Mouse (Mus musculus) cerebellum, adult 9-11 months (tissue): ENCODE data around the gene 1700019N19Rik.

Experiments
- DNase-seq: peaks from one replicate; pipeline ENCODE4 v3.0.0; 2022

The 1700019N19Rik gene

DNA sequence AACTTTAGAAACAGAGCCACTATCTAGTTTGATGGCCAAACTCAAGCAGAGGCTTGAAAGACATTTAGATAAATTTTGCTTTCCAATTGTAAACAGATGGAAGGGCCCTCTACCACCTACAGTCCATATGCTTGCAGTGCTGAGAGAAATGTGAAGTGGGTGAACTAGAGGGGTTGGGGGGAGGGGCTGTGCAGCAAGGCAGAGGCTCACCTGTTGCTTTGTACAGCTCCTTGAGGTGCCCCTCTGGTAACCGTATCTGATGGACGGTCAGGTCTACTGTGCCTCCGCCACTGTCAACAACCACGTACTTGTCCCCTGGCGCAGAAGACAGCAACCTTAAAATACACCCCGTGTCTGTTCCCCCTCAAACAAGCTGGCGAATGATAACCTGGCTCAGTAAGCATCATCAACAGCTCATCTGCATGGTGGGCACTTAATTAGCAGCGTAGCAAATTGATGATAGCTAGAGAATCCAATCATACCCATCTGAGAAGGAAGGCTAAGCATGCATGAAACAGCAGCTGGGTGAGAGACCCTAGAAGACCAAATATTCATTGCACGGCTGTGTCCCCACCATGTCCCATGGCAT, 11.0 kb upstream of the 1700019N19Rik start:
- DNase-seq, result no peak

DNA sequence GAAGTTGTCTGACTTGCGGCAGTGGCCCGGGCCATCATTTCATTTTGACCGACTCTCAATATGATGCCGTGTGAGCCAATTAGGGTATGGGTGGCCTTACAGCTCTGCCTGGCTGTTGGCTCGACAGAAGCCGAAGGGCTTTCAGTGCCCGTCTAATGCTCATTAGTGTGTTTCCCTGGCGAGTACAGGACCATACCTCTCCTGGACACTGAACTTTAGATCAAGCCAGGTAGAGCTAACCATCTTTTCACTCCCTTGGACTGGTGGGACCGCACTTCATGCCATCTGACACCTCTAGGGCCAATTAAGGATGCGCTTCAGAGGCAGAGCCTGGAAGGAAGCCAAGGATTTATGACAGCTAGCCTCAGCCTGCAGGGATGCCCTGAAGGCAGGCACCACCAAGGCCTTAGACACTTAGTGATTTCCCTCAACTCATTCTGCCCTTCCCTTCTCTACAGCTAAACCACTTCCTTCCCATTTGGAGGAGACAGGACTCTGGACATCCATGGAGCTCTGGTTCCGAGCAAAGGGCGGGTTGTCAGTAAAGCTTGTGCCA, 931 bp upstream of the 1700019N19Rik start:
- no peak for DNase-seq

DNA sequence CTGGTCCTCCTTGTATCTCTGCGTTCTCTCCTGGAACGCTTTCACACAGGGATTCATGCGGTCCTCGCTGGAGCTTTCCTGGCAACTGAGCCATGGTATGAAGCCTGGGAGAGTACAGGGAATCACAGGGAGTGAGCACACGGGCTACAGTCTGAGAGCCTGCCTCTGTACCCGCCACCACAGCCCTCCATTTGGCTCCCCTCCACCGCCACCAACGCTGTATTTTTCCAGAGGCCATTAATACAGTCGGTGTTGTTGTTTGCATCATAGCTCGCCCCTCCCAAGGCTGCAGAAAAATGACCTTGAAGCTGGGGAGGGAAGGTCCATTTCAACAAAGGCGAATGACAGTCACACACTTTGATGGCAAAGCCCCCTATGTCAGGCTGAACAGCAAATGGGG, 5.1 kb downstream of the 1700019N19Rik start:
- no peak for DNase-seq

DNA sequence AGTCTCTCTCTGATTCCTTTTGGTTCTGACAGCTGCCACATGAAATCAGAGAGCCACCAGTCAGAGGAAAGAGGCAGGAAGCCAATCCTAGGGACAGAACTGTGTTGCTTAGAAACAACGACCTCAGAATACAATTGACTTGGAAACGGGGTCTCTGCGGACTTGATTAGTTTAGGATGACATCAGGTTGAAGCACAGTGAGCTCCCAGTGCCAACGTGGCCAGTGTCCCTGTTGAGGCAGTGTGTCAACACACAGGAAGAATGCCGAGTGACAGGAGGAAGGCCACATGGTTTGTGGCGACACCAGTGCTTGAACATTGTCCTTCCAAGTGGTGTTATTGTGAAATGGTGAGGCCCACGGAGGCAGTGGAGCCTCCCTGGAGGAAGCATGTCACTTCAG, 10.3 kb downstream of the 1700019N19Rik start:
- DNase-seq, result no peak

DNA sequence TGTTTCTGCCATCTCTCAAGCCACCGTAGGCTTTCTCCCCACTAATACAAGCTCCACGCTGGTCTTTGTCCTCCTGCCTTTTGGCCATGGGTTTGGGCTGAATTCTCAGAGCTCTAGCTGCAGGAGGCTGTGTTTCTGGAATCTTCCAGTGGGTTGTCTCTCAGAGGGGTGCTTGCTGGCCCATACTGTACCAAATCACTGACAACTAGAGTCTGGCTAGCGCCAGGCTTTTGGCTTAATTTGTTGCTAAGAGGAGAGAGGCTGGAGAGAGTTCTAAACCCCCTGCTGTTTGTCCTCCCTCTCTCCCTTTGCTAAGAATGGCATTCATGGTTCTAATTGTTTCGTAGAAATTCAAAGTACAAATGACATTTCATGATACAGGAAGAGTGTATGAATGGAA, 12.7 kb downstream of the 1700019N19Rik start:
- no peak for DNase-seq

- no peak for DNase-seq
Observed at GRCm38 (mm10) chr19:58776461-58776860, 17.8 kb downstream of the 1700019N19Rik start.

GRCm38 (mm10) chr19:58767329-58767728, 26.9 kb downstream of the 1700019N19Rik start:
- DNase-seq, result no peak

GRCm38 (mm10) chr19:58762848-58763541, 31.3 kb downstream of the 1700019N19Rik start:
- DNase-seq, result peak; percentile 12

GRCm38 (mm10) chr19:58762316-58762715, 31.9 kb downstream of the 1700019N19Rik start:
- no peak for DNase-seq

DNA sequence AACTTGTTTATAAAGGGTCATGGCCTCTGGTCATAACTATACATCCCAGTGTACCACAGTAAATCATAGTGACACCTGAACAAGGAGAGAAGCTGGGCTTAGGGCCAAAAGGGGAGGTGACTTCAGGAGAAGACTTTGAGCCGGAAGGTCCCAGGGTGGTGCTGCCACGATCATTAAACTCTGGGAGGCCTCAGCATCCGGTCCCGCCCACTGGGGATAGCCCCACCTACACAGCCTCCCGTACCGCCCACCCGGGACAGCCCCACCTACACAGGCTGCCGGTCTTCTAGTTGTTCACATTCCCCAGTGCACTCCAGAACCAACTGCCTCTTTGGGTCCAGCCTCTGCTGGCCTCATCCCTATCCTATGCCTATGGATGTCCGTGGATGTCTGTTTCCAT, 34.8 kb downstream of the 1700019N19Rik start, which contains the start of gene Pnliprp2:
Pnliprp2 (plus strand) TSS at position 297 of the 400 bp plus-strand sequence.
- no peak for DNase-seq

GRCm38 (mm10) chr19:58758871-58759270, 35.4 kb downstream of the 1700019N19Rik start:
- DNase-seq, result no peak

GRCm38 (mm10) chr19:58751504-58751903, 42.8 kb downstream of the 1700019N19Rik start:
- no peak for DNase-seq

- no peak for DNase-seq
Observed at GRCm38 (mm10) chr19:58750822-58751221, 43.4 kb downstream of the 1700019N19Rik start.

GRCm38 (mm10) chr19:58747498-58748000, 46.7 kb downstream of the 1700019N19Rik start:
- DNase-seq, result no peak

GRCm38 (mm10) chr19:58743736-58744135, 50.5 kb downstream of the 1700019N19Rik start:
- DNase-seq, result no peak

- DNase-seq, result no peak
Observed at GRCm38 (mm10) chr19:58742711-58743110, 51.5 kb downstream of the 1700019N19Rik start.

DNA sequence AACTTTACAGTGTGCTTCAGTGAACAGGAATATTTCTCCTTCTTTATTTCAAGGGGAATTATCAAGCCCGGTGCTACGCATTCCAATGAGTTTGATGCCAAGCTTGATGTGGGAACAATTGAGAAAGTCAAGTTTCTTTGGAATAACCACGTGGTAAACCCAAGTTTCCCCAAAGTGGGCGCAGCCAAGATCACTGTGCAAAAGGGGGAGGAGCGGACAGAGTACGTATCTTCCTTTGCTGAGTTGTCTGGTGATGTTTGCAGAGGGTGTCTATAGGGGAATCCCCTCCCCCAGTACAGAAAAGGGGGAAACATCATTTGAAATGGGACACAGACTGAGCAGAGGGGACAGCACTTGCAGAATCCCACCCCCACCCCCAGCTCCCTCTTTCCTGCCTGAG, 53.2 kb downstream of the 1700019N19Rik start:
- no peak for DNase-seq

DNA sequence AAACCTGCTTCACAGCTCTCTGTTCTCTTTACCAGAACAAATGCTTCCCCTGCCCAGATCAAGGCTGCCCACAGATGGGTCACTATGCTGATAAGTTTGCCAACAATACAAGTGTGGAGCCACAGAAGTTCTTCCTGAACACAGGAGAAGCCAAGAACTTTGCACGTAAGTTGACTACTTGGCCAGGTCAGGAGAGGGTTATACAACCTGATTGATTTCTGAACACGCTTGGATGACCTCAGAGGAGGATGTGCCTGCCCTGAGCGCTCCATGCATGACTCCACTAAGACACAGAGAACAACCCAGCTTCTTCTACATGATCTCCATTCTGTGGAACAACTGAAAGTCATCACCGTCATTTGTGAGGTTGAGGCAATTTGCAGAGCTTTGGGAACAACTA, 56.1 kb downstream of the 1700019N19Rik start:
- DNase-seq, result no peak
